Mouse (Mus musculus) kidney, adult 2 months (tissue): ENCODE measurements around the gene Stmn1. TPM values are rescaled to one million over a fixed set of nuclear protein-coding genes. Genes with fewer than 3 reads are reported as not detected.
A peak's percentile ranks its signal among the peaks of the same experiment; 100 is the strongest.

Experiments
- DNase-seq: peaks from one replicate; pipeline ENCODE4 v3.0.0; 2021
- H3K27ac ChIP-seq: fragments of 200-500 bp; 2 replicates; pipeline ENCODE4 v1.5.1; 2012; ENCODE audit warnings: low read depth, low read length, control low read depth, inconsistent platforms; ENCODE audit not compliant: insufficient read depth
- H3K27me3 ChIP-seq: fragments of 200-500 bp; replicated peaks from 2 replicates; pipeline ENCODE4 v1.6.1; 2012; ENCODE audit warnings: mild to moderate bottlenecking, moderate library complexity, low read length, inconsistent platforms; ENCODE audit not compliant: control insufficient read depth, insufficient read depth
- H3K36me3 ChIP-seq: fragments of 200-500 bp; 2 replicates; pipeline ENCODE4 v1.6.1; 2012; ENCODE audit warnings: mild to moderate bottlenecking, moderate library complexity, low read length, inconsistent platforms; ENCODE audit not compliant: control insufficient read depth, insufficient read depth
- H3K4me1 ChIP-seq: fragments of 200-500 bp; 2 replicates; pipeline ENCODE4 v1.6.1; 2011; ENCODE audit warnings: low read length; ENCODE audit not compliant: control insufficient read depth, insufficient read depth
- H3K4me3 ChIP-seq: fragments of 200-500 bp; 2 replicates; pipeline ENCODE4 v1.5.1; 2011; ENCODE audit warnings: mild to moderate bottlenecking, low read depth, low read length, control low read depth; ENCODE audit not compliant: insufficient read depth
- CTCF ChIP-seq: fragments of 200-500 bp; conservative IDR thresholded peaks from 2 replicates; pipeline ENCODE4 v1.5.1; 2011; ENCODE audit warnings: low read depth, mild to moderate bottlenecking, control low read depth, low read length, moderate library complexity, mixed read lengths; ENCODE audit not compliant: insufficient read depth, insufficient read length
- POLR2A ChIP-seq: fragments of 200-500 bp; IDR thresholded peaks from one replicate; pipeline ENCODE4 v1.6.1; 2011; ENCODE audit warnings: low read depth, low read length, control low read depth
- WGBS: fragments of 180-500 bp; shearing (Covaris S2); methylation state at CpG from one replicate; pipeline ENCODE4 v1.1.7; 2018; 5-methylcytosine and 5-hydroxymethylcytosine counted together
- polyA plus RNA-seq: library from polyadenylated mRNA; depleted of rRNA; stranded (reverse); fragments of >200 nt; gene quantifications from 2 replicates; pipeline ENCODE4 v1.2.3, GENCODE M21; 2012

Stmn1 gene
- polyA plus RNA-seq, 1 experiment, result 24.9 TPM

- peak; percentile 91 for DNase-seq
- H3K36me3 ChIP-seq, result no peaks in the 10 kb centered on the region
- TF ChIP-seq POLR2A, result no peak
- peak; percentile 99 for TF ChIP-seq CTCF
- 3% methylated on average over 9 of the region's 9 CpGs for WGBS
- H3K4me3 ChIP-seq, result no peak overlapping the region
- no peak overlapping the region for H3K27ac ChIP-seq
- no peaks in the 10 kb centered on the region for H3K27me3 ChIP-seq
- H3K4me1 ChIP-seq, result 0 out of 2 replicates have a peak, but pooled peaks cover 2% of the 10 kb centered on the region
Observed at GRCm38 (mm10) chr4:134478031-134478430, 9.9 kb downstream of the Stmn1 start.

GRCm38 (mm10) chr4:134479839-134480238 is 11.7 kb downstream of the Stmn1 start:
- H3K4me1 ChIP-seq, result peaks cover 6% of the 10 kb centered on the region; the same call in 1 of the 2 replicates
- DNase-seq, result no peak

GRCm38 (mm10) chr4:134480864-134481263 is 12.7 kb downstream of the Stmn1 start:
- Histone ChIP-seq H3K27me3 (no peaks in the 10 kb centered on the region), H3K27ac (no peak overlapping the region), H3K4me1 (peaks cover 12% of the 10 kb centered on the region), H3K36me3 (no peaks in the 10 kb centered on the region), H3K4me3 (no peak overlapping the region)
- TF ChIP-seq CTCF (peak; percentile 87), POLR2A (no peak)
- DNase-seq, result peak; percentile 83
- 23% methylated on average over 6 of the region's 6 CpGs for WGBS

More at GRCm38 (mm10) chr4:134479839-134480238, 11.7 kb downstream of the Stmn1 start:
- H3K27me3 ChIP-seq, result no peaks in the 10 kb centered on the region
- TF ChIP-seq POLR2A, result no peak
- H3K36me3 ChIP-seq, result no peaks in the 10 kb centered on the region
- WGBS, result 71% methylated on average over 4 of the region's 4 CpGs
- H3K27ac ChIP-seq, result no peak overlapping the region
- no peak overlapping the region for H3K4me3 ChIP-seq

- 67% methylated on average over 6 of the region's 6 CpGs for WGBS
- H3K27me3 ChIP-seq, result no peaks in the 10 kb centered on the region
- TF ChIP-seq POLR2A, result no peak
- no peak for TF ChIP-seq CTCF
- peaks cover 14% of the 10 kb centered on the region for H3K4me1 ChIP-seq
- H3K27ac ChIP-seq, result no peak overlapping the region
- no peaks in the 10 kb centered on the region for H3K36me3 ChIP-seq
- no peak for DNase-seq
- no peak overlapping the region for H3K4me3 ChIP-seq
Observed at GRCm38 (mm10) chr4:134481270-134481669, 13.2 kb downstream of the Stmn1 start.

GRCm38 (mm10) chr4:134482442-134482841 is 14.3 kb downstream of the Stmn1 start:
- H3K27me3 ChIP-seq, result no peaks in the 10 kb centered on the region
- TF ChIP-seq POLR2A, result no peak
- TF ChIP-seq CTCF, result no peak
- H3K4me1 ChIP-seq, result peaks cover 14% of the 10 kb centered on the region
- no peak for DNase-seq
- no peaks in the 10 kb centered on the region for H3K36me3 ChIP-seq
- no peak overlapping the region for H3K4me3 ChIP-seq
- H3K27ac ChIP-seq, result no peak overlapping the region
- WGBS, result 70% methylated on average over 8 of the region's 8 CpGs

- peak overlapping the region; percentile 59; the same call in 1 of the 2 replicates for H3K27ac ChIP-seq
- H3K4me3 ChIP-seq, result no peak overlapping the region
- 62% methylated on average over 6 of the region's 6 CpGs for WGBS
- H3K36me3 ChIP-seq, result no peaks in the 10 kb centered on the region
- TF ChIP-seq CTCF (no peak), POLR2A (no peak)
- peaks cover 13% of the 10 kb centered on the region for H3K4me1 ChIP-seq
- no peak for DNase-seq
- no peaks in the 10 kb centered on the region for H3K27me3 ChIP-seq
Observed at GRCm38 (mm10) chr4:134483078-134483688, 15.1 kb downstream of the Stmn1 start.

GRCm38 (mm10) chr4:134483696-134484095 is 15.6 kb downstream of the Stmn1 start:
- Histone ChIP-seq H3K27me3 (no peaks in the 10 kb centered on the region), H3K27ac (peak overlapping the region; percentile 82), H3K4me3 (no peak overlapping the region), H3K4me1 (peaks cover 16% of the 10 kb centered on the region), H3K36me3 (no peaks in the 10 kb centered on the region)
- 21% methylated on average over 6 of the region's 6 CpGs for WGBS
- TF ChIP-seq CTCF (no peak), POLR2A (peak; percentile 5)
- peak; percentile 75 for DNase-seq

GRCm38 (mm10) chr4:134484231-134484630 is 16.1 kb downstream of the Stmn1 start:
- 69% methylated on average over 10 of the region's 10 CpGs for WGBS
- Histone ChIP-seq H3K4me1 (peaks cover 16% of the 10 kb centered on the region), H3K4me3 (no peak overlapping the region), H3K27ac (peak overlapping the region; percentile 1; the same call in 1 of the 2 replicates), H3K36me3 (no peaks in the 10 kb centered on the region), H3K27me3 (no peaks in the 10 kb centered on the region)
- no peak for DNase-seq
- no peak for TF ChIP-seq CTCF
- TF ChIP-seq POLR2A, result no peak
